Comparison of ENCODE assay signal across 11 mouse cellular contexts in the genomic region with DNA sequence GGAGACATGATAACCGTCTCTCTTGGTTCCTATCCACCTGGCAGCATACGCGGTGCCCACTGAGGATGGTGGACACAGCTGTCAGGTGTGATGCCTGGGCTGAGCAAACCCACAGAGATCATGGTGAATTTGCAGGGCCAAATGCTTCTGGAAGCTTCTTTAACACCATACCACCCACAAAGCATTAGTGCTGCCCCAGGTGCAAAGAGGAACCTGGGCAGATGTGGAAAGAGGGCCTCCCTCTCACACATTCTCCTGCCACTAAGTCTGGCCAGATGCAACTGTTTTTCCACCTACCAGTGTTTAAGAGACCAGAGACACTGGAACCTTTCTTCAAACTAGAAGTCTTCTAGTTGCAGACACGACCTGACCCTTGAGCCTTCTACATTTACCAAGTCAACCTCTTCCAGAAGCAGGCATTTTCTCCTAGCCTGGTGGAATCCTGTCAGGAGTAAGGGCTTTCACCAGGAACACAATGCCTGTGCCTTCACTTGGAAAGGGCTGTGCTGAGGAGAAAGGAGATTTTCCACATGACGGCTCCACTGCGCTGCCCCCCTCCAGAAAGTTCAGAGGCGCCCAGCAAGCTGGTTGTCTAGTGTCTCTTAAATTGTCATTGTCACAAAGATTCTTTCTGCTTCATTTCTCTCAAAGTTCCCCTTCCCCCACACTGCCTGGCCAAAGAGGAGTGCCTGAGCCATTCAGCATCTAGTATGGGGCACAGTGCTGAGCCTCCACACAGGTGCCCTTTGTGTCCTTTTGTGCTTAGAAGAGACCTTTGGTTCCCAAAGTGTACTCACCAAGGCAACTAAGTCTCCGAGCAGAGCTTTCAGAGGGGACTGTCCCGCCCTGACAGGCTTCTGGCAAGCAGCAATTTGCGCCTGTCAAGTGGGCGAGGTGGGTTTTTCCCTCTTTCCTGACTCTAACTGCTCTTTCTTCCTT. TPM values are rescaled to one million over a fixed set of nuclear protein-coding genes. Genes with fewer than 3 reads are reported as not detected.
DNase-seq lines count a peak whose midpoint lies in the region; ATAC-seq and TF ChIP-seq lines count a peak whose summit lies in the region.
"Had no signal": no experiment of that assay in that cellular context is flagged by ENCODE, and none has a peak within 500 bp of the region (broad histone marks: within the 10 kb centered on the region; RNA-seq: fewer than 3 reads in every experiment).

No protein-coding gene starts in this region.

- H3K4me3 ChIP-seq in midbrain, embryonic 10.5 days = no peak overlapping the region
- no peak overlapping the region for H3K4me3 ChIP-seq in midbrain, embryonic 16.5 days (ENCODE audit: low read depth, low read length)
- H3K4me3 ChIP-seq in kidney, embryonic 14.5 days (ENCODE audit: low read length) = no peak overlapping the region
- H3K4me3 ChIP-seq in lung, postnatal 0 days (ENCODE audit: low read depth, low read length) = no peak overlapping the region
- H3K4me3 ChIP-seq in lung, adult 2 months (replicated peaks; ENCODE audit: extremely low read depth, low read depth, low read length) = no peak overlapping the region

- no peaks in the 10 kb centered on the region for H3K36me3 ChIP-seq in midbrain, embryonic 10.5 days
- H3K36me3 ChIP-seq in midbrain, embryonic 16.5 days (ENCODE audit: control insufficient read depth, insufficient read depth, low read length) = no peaks in the 10 kb centered on the region
- H3K36me3 ChIP-seq in kidney, embryonic 14.5 days (ENCODE audit: control insufficient read depth, insufficient read depth, low read length) = no peaks in the 10 kb centered on the region
- no peaks in the 10 kb centered on the region for H3K36me3 ChIP-seq in splenic B cell, adult 2 months (ENCODE audit: control insufficient read depth, insufficient read depth, low read length, poor library complexity, severe bottlenecking)
- H3K36me3 ChIP-seq in lung, postnatal 0 days (ENCODE audit: insufficient read depth, low read length) = no peaks in the 10 kb centered on the region

- no peaks in the 10 kb centered on the region for H3K9me3 ChIP-seq in midbrain, embryonic 10.5 days (replicated peaks)
- H3K9me3 ChIP-seq in midbrain, embryonic 16.5 days (replicated peaks; ENCODE audit: control insufficient read depth, low read length, poor library complexity, severe bottlenecking) = no peaks in the 10 kb centered on the region
- H3K9me3 ChIP-seq in kidney, embryonic 14.5 days (ENCODE audit: control insufficient read depth, low read length) = peaks cover 4% of the 10 kb centered on the region; the same call in 1 of the 2 replicates
- H3K9me3 ChIP-seq in lung, postnatal 0 days (ENCODE audit: low read length) = no peaks in the 10 kb centered on the region

- ATAC-seq in midbrain, embryonic 16.5 days = no peak
- ATAC-seq in kidney, embryonic 14.5 days (ENCODE audit: low FRiP score, low TSS enrichment) = peak; percentile 72
- no peak for ATAC-seq in lung, postnatal 0 days

- H3K4me2 ChIP-seq in midbrain, embryonic 16.5 days (ENCODE audit: low read length) = no peak overlapping the region
- H3K4me2 ChIP-seq in kidney, embryonic 14.5 days (replicated peaks; ENCODE audit: low read depth, low read length) = no peak overlapping the region
- no peak overlapping the region for H3K4me2 ChIP-seq in lung, postnatal 0 days (replicated peaks; ENCODE audit: low read depth, low read length)

- peak overlapping the region; percentile 77 for H3K27ac ChIP-seq in midbrain, embryonic 10.5 days (replicated peaks)
- H3K27ac ChIP-seq in midbrain, embryonic 16.5 days (ENCODE audit: low read length) = no peak overlapping the region
- H3K27ac ChIP-seq in kidney, embryonic 14.5 days (ENCODE audit: low read depth, low read length) = peak overlapping the region; percentile 75
- H3K27ac ChIP-seq in lung, postnatal 0 days (ENCODE audit: low read length) = no peak overlapping the region
- H3K27ac ChIP-seq: macrophage had no signal

- H3K27me3 ChIP-seq in midbrain, embryonic 10.5 days (ENCODE audit: low read depth, poor library complexity, severe bottlenecking) = no peaks in the 10 kb centered on the region
- no peaks in the 10 kb centered on the region for H3K27me3 ChIP-seq in midbrain, embryonic 16.5 days (ENCODE audit: control insufficient read depth, insufficient read depth, low read depth, low read length)
- H3K27me3 ChIP-seq in kidney, embryonic 14.5 days (ENCODE audit: control insufficient read depth, insufficient read depth, low read length) = no peaks in the 10 kb centered on the region
- H3K27me3 ChIP-seq in splenic B cell, adult 2 months (ENCODE audit: control insufficient read depth, insufficient read depth, low read length, poor library complexity, severe bottlenecking) = no peaks in the 10 kb centered on the region
- no peaks in the 10 kb centered on the region for H3K27me3 ChIP-seq in lung, postnatal 0 days (replicated peaks; ENCODE audit: insufficient read depth, low read length)

- TF ChIP-seq EP300 in lung, postnatal 0 days (IDR thresholded peaks at IDR 0.05) = no peak

- no peak for TF ChIP-seq CTCF in brain, embryonic 14.5 days (IDR thresholded peaks at IDR 0.05; ENCODE audit: borderline replicate concordance, extremely low read depth, insufficient read depth, insufficient read length)
- TF ChIP-seq CTCF in lung, postnatal 0 days (IDR thresholded peaks at IDR 0.05) = no peak
- no peak for TF ChIP-seq CTCF in lung, adult 2 months (IDR thresholded peaks at IDR 0.05; ENCODE audit: insufficient read depth, low read length)

- TF ChIP-seq POLR2A in brain, embryonic 14.5 days (IDR thresholded peaks at IDR 0.05; ENCODE audit: borderline replicate concordance, extremely low read depth, insufficient read depth, insufficient read length, poor library complexity, severe bottlenecking) = no peak
- no peak for TF ChIP-seq POLR2A in lung, adult 2 months (IDR thresholded peaks at IDR 0.05; ENCODE audit: borderline replicate concordance, extremely low read depth, low read depth, low read length)

- 39% methylated on average over 11 of the region's 11 CpGs for WGBS in midbrain, embryonic 10.5 days
- WGBS in midbrain, embryonic 16.5 days = 38% methylated on average over 11 of the region's 11 CpGs
- 63% methylated on average over 11 of the region's 11 CpGs for WGBS in kidney, embryonic 14.5 days
- 82% methylated on average over 11 of the region's 11 CpGs for WGBS in lung, postnatal 0 days
- WGBS in lung, adult 2 months = 87% methylated on average over 11 of the region's 11 CpGs

- H3K9ac ChIP-seq in midbrain, embryonic 16.5 days (ENCODE audit: low read depth, low read length) = no peak overlapping the region
- H3K9ac ChIP-seq in kidney, embryonic 14.5 days (ENCODE audit: low read depth, low read length) = no peak overlapping the region; the same call in 1 of the 2 replicates
- no peak overlapping the region for H3K9ac ChIP-seq in lung, postnatal 0 days (replicated peaks; ENCODE audit: low read depth)

- peaks cover 50% of the 10 kb centered on the region for H3K4me1 ChIP-seq in midbrain, embryonic 10.5 days
- H3K4me1 ChIP-seq in midbrain, embryonic 16.5 days (ENCODE audit: control insufficient read depth, insufficient read depth, low read length) = no peaks in the 10 kb centered on the region
- peaks cover 18% of the 10 kb centered on the region for H3K4me1 ChIP-seq in kidney, embryonic 14.5 days (ENCODE audit: control insufficient read depth, insufficient read depth, low read length)
- no peaks in the 10 kb centered on the region for H3K4me1 ChIP-seq in lung, postnatal 0 days (ENCODE audit: insufficient read depth, low read depth, low read length)
- H3K4me1 ChIP-seq in lung, adult 2 months (ENCODE audit: control insufficient read depth, insufficient read depth, low read length) = no peaks in the 10 kb centered on the region

- peak; percentile 79 for DNase-seq in midbrain, embryonic 10.5 days (ENCODE audit: low spot score)
- DNase-seq in brain, embryonic 14.5 days (ENCODE audit: low read depth) = peak; percentile 61
- peak; percentile 73 for DNase-seq in splenic B cell, adult 2 months (ENCODE audit: low read depth, low spot score)
- no peak for DNase-seq in lung, postnatal 0 days (ENCODE audit: low spot score)
- no peak for DNase-seq in lung, adult 2 months
- no peak for DNase-seq in heart, adult 9 months (ENCODE audit: low spot score in 2 of 2)
- DNase-seq: adrenal gland, postnatal 25 days; cerebellum, postnatal 36 days had no signal

RNA-seq across cellular contexts. Expression of gene Bcl2l11, which starts 34.1 kb away (rescaled TPM):
- 25.0 and 25.1 TPM in 2 replicates for polyA plus RNA-seq in midbrain, embryonic 10.5 days (2016; fragmentation: Nextera tagmentation; extraction: Ambion mirVana)
- polyA plus RNA-seq in midbrain, embryonic 16.5 days (2015; fragmentation: Nextera tagmentation; extraction: Ambion mirVana) = 7.4 and 9.4 TPM in 2 replicates
- polyA plus RNA-seq in brain, embryonic 14.5 days (2012; rRNA removed) = 13.8 and 17.0 TPM in 2 replicates
- 20.0 and 31.6 TPM in 2 replicates for polyA plus RNA-seq in kidney, embryonic 14.5 days (2014; fragmentation: Nextera tagmentation; extraction: Ambion mirVana)
- polyA plus RNA-seq in lung, postnatal 0 days (2015; fragmentation: Nextera tagmentation; extraction: Ambion mirVana) = 18.5 and 18.6 TPM in 2 replicates
- polyA plus RNA-seq in lung, adult 2 months (2012; rRNA removed) = 22.3 and 24.5 TPM in 2 replicates

Comparison
In these comparisons a context has a peak if more than half of its experiments do, and no peak if none do; other contexts are left out.
1. H3K27ac ChIP-seq: peak in midbrain, embryonic 10.5 days (single experiment) and kidney, embryonic 14.5 days (single experiment); none in midbrain, embryonic 16.5 days (single experiment) and lung, postnatal 0 days (single experiment).
2. DNase-seq: peak in midbrain, embryonic 10.5 days (single experiment), brain, embryonic 14.5 days (single experiment) and splenic B cell, adult 2 months (single experiment); none in lung, postnatal 0 days (single experiment), lung, adult 2 months (single experiment) and heart, adult 9 months (0 of 2).